ENCODE assay signal across 8 mouse cellular contexts in the genomic region with DNA sequence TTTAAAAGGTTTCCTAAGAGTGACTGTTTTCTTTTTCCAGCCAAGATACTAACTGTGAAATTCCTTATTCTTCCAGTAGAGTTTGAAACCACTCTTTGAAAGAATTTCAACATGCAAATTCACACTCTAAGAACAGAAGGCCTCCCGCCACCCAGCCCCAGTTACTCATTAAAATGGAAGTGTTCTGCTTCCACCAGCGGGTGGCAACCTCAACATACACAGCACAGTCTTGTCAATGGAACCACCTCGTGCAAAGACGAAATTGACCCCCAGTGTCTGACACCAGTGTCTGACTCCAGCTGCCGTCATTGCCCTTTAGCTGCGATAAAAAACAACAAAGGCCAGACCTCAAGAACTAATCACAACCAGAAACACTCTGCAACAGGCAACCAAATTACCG. TPM values are rescaled to one million over a fixed set of nuclear protein-coding genes. Genes with fewer than 3 reads are reported as not detected.
DNase-seq lines count a peak whose midpoint lies in the region; ATAC-seq and TF ChIP-seq lines count a peak whose summit lies in the region.

No protein-coding gene starts in this region.

- no peak for ATAC-seq in midbrain, embryonic 15.5 days (replicated peaks)
- ATAC-seq in kidney, embryonic 14.5 days (ENCODE audit: low FRiP score, low TSS enrichment): peak; percentile 79
- ATAC-seq in neural tube, embryonic 11.5 days (ENCODE audit: insufficient read depth, low FRiP score, low TSS enrichment): peak; percentile 67

- peak; percentile 53 for DNase-seq in midbrain, embryonic 10.5 days (ENCODE audit: low spot score)
- DNase-seq in embryo, embryonic 11 days: peak; percentile 89
- DNase-seq in heart, embryonic 10.5 days (ENCODE audit: low spot score): peak; percentile 89
- DNase-seq in liver, adult 2 months (ENCODE audit: extremely low read depth, low read depth, low spot score): peak; percentile 24
- DNase-seq in neural tube, embryonic 11.5 days (ENCODE audit: low spot score): peak; percentile 64
- no peak for DNase-seq in cerebellum, postnatal 36 days

- H3K4me3 ChIP-seq in midbrain, embryonic 10.5 days: no peak overlapping the region
- no peak overlapping the region for H3K4me3 ChIP-seq in midbrain, embryonic 15.5 days
- H3K4me3 ChIP-seq in heart, embryonic 10.5 days: no peak overlapping the region
- no peak overlapping the region for H3K4me3 ChIP-seq in kidney, embryonic 14.5 days (ENCODE audit: low read length)
- no peak overlapping the region for H3K4me3 ChIP-seq in liver, adult 2 months (ENCODE audit: insufficient read depth, low read depth, low read length)
- H3K4me3 ChIP-seq in neural tube, embryonic 11.5 days (ENCODE audit: low read depth, low read length): no peak overlapping the region

- H3K9ac ChIP-seq in midbrain, embryonic 15.5 days: no peak overlapping the region
- no peak overlapping the region for H3K9ac ChIP-seq in kidney, embryonic 14.5 days (ENCODE audit: low read depth, low read length)
- H3K9ac ChIP-seq in liver, adult 2 months (ENCODE audit: low read depth, low read length): no peak overlapping the region; the same call in 1 of the 2 replicates
- no peak overlapping the region for H3K9ac ChIP-seq in neural tube, embryonic 11.5 days (ENCODE audit: low read length)

- no peaks in the 10 kb centered on the region for H3K36me3 ChIP-seq in midbrain, embryonic 10.5 days
- no peaks in the 10 kb centered on the region for H3K36me3 ChIP-seq in midbrain, embryonic 15.5 days (replicated peaks)
- no peaks in the 10 kb centered on the region for H3K36me3 ChIP-seq in heart, embryonic 10.5 days
- no peaks in the 10 kb centered on the region for H3K36me3 ChIP-seq in kidney, embryonic 14.5 days (ENCODE audit: control insufficient read depth, insufficient read depth, low read length)
- H3K36me3 ChIP-seq in liver, adult 2 months (ENCODE audit: control insufficient read depth, insufficient read depth, low read length): no peaks in the 10 kb centered on the region
- no peaks in the 10 kb centered on the region for H3K36me3 ChIP-seq in neural tube, embryonic 11.5 days (ENCODE audit: control insufficient read depth, insufficient read depth, low read length)

- H3K9me3 ChIP-seq in midbrain, embryonic 10.5 days (replicated peaks): no peaks in the 10 kb centered on the region
- no peaks in the 10 kb centered on the region for H3K9me3 ChIP-seq in midbrain, embryonic 15.5 days
- no peaks in the 10 kb centered on the region for H3K9me3 ChIP-seq in heart, embryonic 10.5 days
- no peaks in the 10 kb centered on the region for H3K9me3 ChIP-seq in kidney, embryonic 14.5 days (ENCODE audit: control insufficient read depth, low read length)
- H3K9me3 ChIP-seq in neural tube, embryonic 11.5 days (ENCODE audit: control insufficient read depth, low read length): no peaks in the 10 kb centered on the region

- no peaks in the 10 kb centered on the region for H3K27me3 ChIP-seq in midbrain, embryonic 10.5 days (ENCODE audit: low read depth, poor library complexity, severe bottlenecking)
- no peaks in the 10 kb centered on the region; the same call in 1 of the 2 replicates for H3K27me3 ChIP-seq in midbrain, embryonic 15.5 days (replicated peaks)
- H3K27me3 ChIP-seq in heart, embryonic 10.5 days (ENCODE audit: insufficient read depth, poor library complexity, severe bottlenecking): no peaks in the 10 kb centered on the region
- no peaks in the 10 kb centered on the region for H3K27me3 ChIP-seq in kidney, embryonic 14.5 days (ENCODE audit: control insufficient read depth, insufficient read depth, low read length)
- no peaks in the 10 kb centered on the region; the same call in 1 of the 2 replicates for H3K27me3 ChIP-seq in liver, adult 2 months (ENCODE audit: control insufficient read depth, insufficient read depth, low read length)
- no peaks in the 10 kb centered on the region for H3K27me3 ChIP-seq in neural tube, embryonic 11.5 days (ENCODE audit: control insufficient read depth, insufficient read depth, low read length)

- peaks cover 41% of the 10 kb centered on the region for H3K4me1 ChIP-seq in midbrain, embryonic 10.5 days
- peaks cover 6% of the 10 kb centered on the region; the same call in 1 of the 2 replicates for H3K4me1 ChIP-seq in midbrain, embryonic 15.5 days
- peaks cover 31% of the 10 kb centered on the region for H3K4me1 ChIP-seq in heart, embryonic 10.5 days
- peaks cover 19% of the 10 kb centered on the region for H3K4me1 ChIP-seq in kidney, embryonic 14.5 days (ENCODE audit: control insufficient read depth, insufficient read depth, low read length)
- peaks cover 2% of the 10 kb centered on the region; the same call in 1 of the 2 replicates for H3K4me1 ChIP-seq in liver, adult 2 months (ENCODE audit: control insufficient read depth, insufficient read depth, low read length)
- H3K4me1 ChIP-seq in neural tube, embryonic 11.5 days (ENCODE audit: control insufficient read depth, insufficient read depth, low read length): peaks cover 14% of the 10 kb centered on the region

- no peak overlapping the region for H3K4me2 ChIP-seq in midbrain, embryonic 15.5 days
- H3K4me2 ChIP-seq in kidney, embryonic 14.5 days (replicated peaks; ENCODE audit: low read depth, low read length): peak overlapping the region; percentile 15
- H3K4me2 ChIP-seq in neural tube, embryonic 11.5 days (ENCODE audit: low read depth): no peak overlapping the region

- TF ChIP-seq CTCF in liver, adult 2 months (IDR thresholded peaks at IDR 0.05; ENCODE audit: low read depth, low read length): peak; percentile 61

- TF ChIP-seq POLR2A in liver, adult 2 months (IDR thresholded peaks at IDR 0.05; ENCODE audit: extremely low read depth, insufficient read depth, low read length): no peak

- no peaks in the 10 kb centered on the region for H3K79me2 ChIP-seq in liver, adult 2 months (ENCODE audit: control insufficient read depth, insufficient read depth, low read length)

- whole genome bisulfite sequencing in midbrain, embryonic 10.5 days: 21% methylated on average over 7 of the region's 7 CpGs
- WGBS in midbrain, embryonic 15.5 days: 18% methylated on average over 7 of the region's 7 CpGs
- WGBS in heart, embryonic 10.5 days: 6% methylated on average over 7 of the region's 7 CpGs
- WGBS in kidney, embryonic 14.5 days: 7% methylated on average over 7 of the region's 7 CpGs
- 15% methylated on average over 7 of the region's 7 CpGs for WGBS in liver, adult 2 months
- WGBS in neural tube, embryonic 11.5 days: 6% methylated on average over 7 of the region's 7 CpGs

- no peak overlapping the region; the same call in 1 of the 2 replicates for H3K27ac ChIP-seq in midbrain, embryonic 10.5 days (replicated peaks)
- H3K27ac ChIP-seq in midbrain, embryonic 15.5 days: no peak overlapping the region
- H3K27ac ChIP-seq in heart, embryonic 10.5 days: 0 out of 2 replicates have a peak overlapping the region, but pooled peaks have one; percentile 19
- H3K27ac ChIP-seq in kidney, embryonic 14.5 days (ENCODE audit: low read depth, low read length): no peak overlapping the region
- H3K27ac ChIP-seq in liver, adult 2 months (replicated peaks; ENCODE audit: insufficient read depth, low read depth, low read length): no peak overlapping the region
- no peak overlapping the region for H3K27ac ChIP-seq in neural tube, embryonic 11.5 days (ENCODE audit: low read depth, low read length)

RNA-seq across cellular contexts. Expression of a gene that starts 43.0 kb away (rescaled TPM):
- polyA plus RNA-seq in midbrain, embryonic 10.5 days (2016; fragmentation: Nextera tagmentation; extraction: Ambion mirVana): 32.0 and 32.2 TPM in 2 replicates
- polyA plus RNA-seq in midbrain, embryonic 15.5 days (2015; fragmentation: Nextera tagmentation; extraction: Ambion mirVana): 46.0 and 47.5 TPM in 2 replicates
- 32.1 and 43.8 TPM in 2 replicates for polyA plus RNA-seq in heart, embryonic 10.5 days (2016; fragmentation: Nextera tagmentation; extraction: Ambion mirVana)
- polyA plus RNA-seq in kidney, embryonic 14.5 days (2014; fragmentation: Nextera tagmentation; extraction: Ambion mirVana): 23.3 and 47.5 TPM in 2 replicates
- 25.4 and 28.0 TPM in 2 replicates for total RNA-seq in liver, adult 2 months (2014; rRNA removed)
- polyA plus RNA-seq in liver, adult 2 months (2012; rRNA removed): 9.1 and 9.4 TPM in 2 replicates
- 50.2 and 52.9 TPM in 2 replicates for polyA plus RNA-seq in neural tube, embryonic 11.5 days (2014; fragmentation: Nextera tagmentation; extraction: Ambion mirVana)

RNA-seq across cellular contexts. Expression of a gene that starts 53.1 kb away (rescaled TPM):
- 84.9 and 139 TPM in 2 replicates for polyA plus RNA-seq in midbrain, embryonic 10.5 days (2016; fragmentation: Nextera tagmentation; extraction: Ambion mirVana)
- polyA plus RNA-seq in midbrain, embryonic 15.5 days (2015; fragmentation: Nextera tagmentation; extraction: Ambion mirVana): 89.0 and 101 TPM in 2 replicates
- polyA plus RNA-seq in heart, embryonic 10.5 days (2016; fragmentation: Nextera tagmentation; extraction: Ambion mirVana): 88.7 and 175 TPM in 2 replicates
- polyA plus RNA-seq in kidney, embryonic 14.5 days (2014; fragmentation: Nextera tagmentation; extraction: Ambion mirVana): 171 and 267 TPM in 2 replicates
- total RNA-seq in liver, adult 2 months (2014; rRNA removed): 4.6 and 7.0 TPM in 2 replicates
- polyA plus RNA-seq in liver, adult 2 months (2012; rRNA removed): 4.8 and 8.1 TPM in 2 replicates
- polyA plus RNA-seq in neural tube, embryonic 11.5 days (2014; fragmentation: Nextera tagmentation; extraction: Ambion mirVana): 150 and 167 TPM in 2 replicates

Comparison
In these comparisons a context has a peak if more than half of its experiments do, and no peak if none do; other contexts are left out.
1. DNase-seq: peak in midbrain, embryonic 10.5 days (single experiment), embryo, embryonic 11 days (single experiment), heart, embryonic 10.5 days (single experiment), liver, adult 2 months (single experiment) and neural tube, embryonic 11.5 days (single experiment); none in cerebellum, postnatal 36 days (0 of 2).